Mouse (Mus musculus): Measurements from ENCODE around the gene Rchy1. TPM values are rescaled to one million over a fixed set of nuclear protein-coding genes. Genes with fewer than 3 reads are reported as not detected.

Gene Rchy1
- polyA plus RNA-seq, 1 experiment, result 30.9 TPM

- DNase-seq, result no peak
- H3K27ac ChIP-seq (ENCODE audit: insufficient read depth, low read depth, low read length), result no peak overlapping the region
- no peak overlapping the region for H3K4me3 ChIP-seq (ENCODE audit: insufficient read depth, low read depth, low read length)
- WGBS, result 79% methylated on average over 6 of the region's 6 CpGs
- H3K36me3 ChIP-seq (ENCODE audit: control insufficient read depth, insufficient read depth, low read length), result no peaks in the 10 kb centered on the region
- H3K27me3 ChIP-seq (replicated peaks; ENCODE audit: control insufficient read depth, insufficient read depth, low read length), result no peaks in the 10 kb centered on the region
- no peak for TF ChIP-seq POLR2A (IDR thresholded peaks at IDR 0.05; ENCODE audit: low read depth, low read length)
- no peak for TF ChIP-seq CTCF (conservative IDR thresholded peaks at IDR 0.05; ENCODE audit: insufficient read depth, insufficient read length, low read depth, low read length)
- H3K4me1 ChIP-seq (ENCODE audit: control insufficient read depth, insufficient read depth, low read length), result no peaks in the 10 kb centered on the region
These were observed 28.5 kb upstream of the Rchy1 start for GRCm38 (mm10) chr5:91991191-91991937.

GRCm38 (mm10) chr5:91989261-91989660 lies 26.4 kb upstream of the Rchy1 start:
- Histone ChIP-seq H3K27ac (ENCODE audit: insufficient read depth, low read depth, low read length) (no peak overlapping the region), H3K27me3 (replicated peaks; ENCODE audit: control insufficient read depth, insufficient read depth, low read length) (no peaks in the 10 kb centered on the region), H3K4me1 (ENCODE audit: control insufficient read depth, insufficient read depth, low read length) (no peaks in the 10 kb centered on the region), H3K36me3 (ENCODE audit: control insufficient read depth, insufficient read depth, low read length) (no peaks in the 10 kb centered on the region), H3K4me3 (ENCODE audit: insufficient read depth, low read depth, low read length) (no peak overlapping the region)
- no peak for DNase-seq
- TF ChIP-seq POLR2A (IDR thresholded peaks at IDR 0.05; ENCODE audit: low read depth, low read length) (no peak), CTCF (conservative IDR thresholded peaks at IDR 0.05; ENCODE audit: insufficient read depth, insufficient read length, low read depth, low read length) (no peak)
- WGBS, result 81% methylated on average over 9 of the region's 9 CpGs

GRCm38 (mm10) chr5:91987799-91988198 lies 24.9 kb upstream of the Rchy1 start:
- no peaks in the 10 kb centered on the region for H3K36me3 ChIP-seq (ENCODE audit: control insufficient read depth, insufficient read depth, low read length)
- no peak overlapping the region for H3K4me3 ChIP-seq (ENCODE audit: insufficient read depth, low read depth, low read length)
- H3K27ac ChIP-seq (ENCODE audit: insufficient read depth, low read depth, low read length), result no peak overlapping the region
- WGBS, result 87% methylated on average over 2 of the region's 2 CpGs
- TF ChIP-seq CTCF (conservative IDR thresholded peaks at IDR 0.05; ENCODE audit: insufficient read depth, insufficient read length, low read depth, low read length), result no peak
- no peaks in the 10 kb centered on the region for H3K27me3 ChIP-seq (replicated peaks; ENCODE audit: control insufficient read depth, insufficient read depth, low read length)
- DNase-seq, result no peak
- no peaks in the 10 kb centered on the region for H3K4me1 ChIP-seq (ENCODE audit: control insufficient read depth, insufficient read depth, low read length)

GRCm38 (mm10) chr5:91987236-91987635 lies 24.4 kb upstream of the Rchy1 start, which contains the start of gene Odaph:
Odaph (plus strand) TSS chr5:91987475.
- TF ChIP-seq POLR2A (IDR thresholded peaks at IDR 0.05; ENCODE audit: low read depth, low read length), result no peak
- no peak for TF ChIP-seq CTCF (conservative IDR thresholded peaks at IDR 0.05; ENCODE audit: insufficient read depth, insufficient read length, low read depth, low read length)
- 59% methylated on average over 4 of the region's 4 CpGs for WGBS
- no peak for DNase-seq

GRCm38 (mm10) chr5:91985721-91986120 lies 22.9 kb upstream of the Rchy1 start:
- no peaks in the 10 kb centered on the region for H3K36me3 ChIP-seq (ENCODE audit: control insufficient read depth, insufficient read depth, low read length)
- no peaks in the 10 kb centered on the region for H3K4me1 ChIP-seq (ENCODE audit: control insufficient read depth, insufficient read depth, low read length)
- H3K27me3 ChIP-seq (replicated peaks; ENCODE audit: control insufficient read depth, insufficient read depth, low read length), result no peaks in the 10 kb centered on the region
- no peak overlapping the region for H3K4me3 ChIP-seq (ENCODE audit: insufficient read depth, low read depth, low read length)
- no peak for DNase-seq
- TF ChIP-seq POLR2A (IDR thresholded peaks at IDR 0.05; ENCODE audit: low read depth, low read length) (no peak), CTCF (conservative IDR thresholded peaks at IDR 0.05; ENCODE audit: insufficient read depth, insufficient read length, low read depth, low read length) (no peak)
- WGBS, result 73% methylated on average over 2 of the region's 2 CpGs
- no peak overlapping the region for H3K27ac ChIP-seq (ENCODE audit: insufficient read depth, low read depth, low read length)

More at GRCm38 (mm10) chr5:91987236-91987635, 24.4 kb upstream of the Rchy1 start, which contains the start of gene Odaph:
- Histone ChIP-seq H3K4me3 (ENCODE audit: insufficient read depth, low read depth, low read length) (no peak within 1 kb of the TSS), H3K27ac (ENCODE audit: insufficient read depth, low read depth, low read length) (no peak within 1 kb of the TSS), H3K4me1 (ENCODE audit: control insufficient read depth, insufficient read depth, low read length) (no peaks in the 10 kb centered on the region), H3K27me3 (replicated peaks; ENCODE audit: control insufficient read depth, insufficient read depth, low read length) (no peaks in the 10 kb centered on the region), H3K36me3 (ENCODE audit: control insufficient read depth, insufficient read depth, low read length) (no peaks in the 10 kb centered on the region)

GRCm38 (mm10) chr5:91983490-91983889 lies 20.6 kb upstream of the Rchy1 start:
- Histone ChIP-seq H3K4me1 (ENCODE audit: control insufficient read depth, insufficient read depth, low read length) (no peaks in the 10 kb centered on the region), H3K4me3 (ENCODE audit: insufficient read depth, low read depth, low read length) (no peak overlapping the region), H3K36me3 (ENCODE audit: control insufficient read depth, insufficient read depth, low read length) (no peaks in the 10 kb centered on the region), H3K27me3 (replicated peaks; ENCODE audit: control insufficient read depth, insufficient read depth, low read length) (no peaks in the 10 kb centered on the region), H3K27ac (ENCODE audit: insufficient read depth, low read depth, low read length) (no peak overlapping the region)
- no peak for TF ChIP-seq POLR2A (IDR thresholded peaks at IDR 0.05; ENCODE audit: low read depth, low read length)
- no peak for TF ChIP-seq CTCF (conservative IDR thresholded peaks at IDR 0.05; ENCODE audit: insufficient read depth, insufficient read length, low read depth, low read length)
- 74% methylated on average over 2 of the region's 2 CpGs for WGBS
- no peak for DNase-seq

- 88% methylated on average over 11 of the region's 11 CpGs for WGBS
- Histone ChIP-seq H3K27me3 (replicated peaks; ENCODE audit: control insufficient read depth, insufficient read depth, low read length) (no peaks in the 10 kb centered on the region), H3K4me3 (ENCODE audit: insufficient read depth, low read depth, low read length) (no peak overlapping the region), H3K27ac (ENCODE audit: insufficient read depth, low read depth, low read length) (no peak overlapping the region), H3K4me1 (ENCODE audit: control insufficient read depth, insufficient read depth, low read length) (no peaks in the 10 kb centered on the region), H3K36me3 (ENCODE audit: control insufficient read depth, insufficient read depth, low read length) (no peaks in the 10 kb centered on the region)
- no peak for DNase-seq
- TF ChIP-seq CTCF (conservative IDR thresholded peaks at IDR 0.05; ENCODE audit: insufficient read depth, insufficient read length, low read depth, low read length), result no peak
- no peak for TF ChIP-seq POLR2A (IDR thresholded peaks at IDR 0.05; ENCODE audit: low read depth, low read length)
These were observed 18.4 kb upstream of the Rchy1 start for GRCm38 (mm10) chr5:91981176-91981840.
